Mouse (Mus musculus): ENCODE data around the gene Hspa12a. TPM values are rescaled to one million over a fixed set of nuclear protein-coding genes. Genes with fewer than 3 reads are reported as not detected.

Hspa12a gene
- total and polyA plus RNA-seq, 2 experiments: 1.0 to 1.1 TPM

GRCm38 (mm10) chr19:58918597-58918996 is 24.9 kb downstream of the Hspa12a start:
- no peak overlapping the region for H3K27ac ChIP-seq (replicated peaks; ENCODE audit: insufficient read depth, low read depth, low read length)
- DNase-seq (ENCODE audit: extremely low read depth, low read depth, low spot score): peak; percentile 31
- WGBS: 7% methylated on average over 11 of the region's 11 CpGs

GRCm38 (mm10) chr19:58913301-58913700 is 30.2 kb downstream of the Hspa12a start:
- Histone ChIP-seq H3K79me2 (ENCODE audit: control insufficient read depth, insufficient read depth, low read length) (no peaks in the 10 kb centered on the region), H3K9ac (ENCODE audit: low read depth, low read length) (no peak overlapping the region), H3K4me3 (ENCODE audit: insufficient read depth, low read depth, low read length) (no peak overlapping the region), H3K27ac (replicated peaks; ENCODE audit: insufficient read depth, low read depth, low read length) (no peak overlapping the region), H3K4me1 (ENCODE audit: control insufficient read depth, insufficient read depth, low read length) (peaks cover 1% of the 10 kb centered on the region; the same call in 1 of the 2 replicates), H3K36me3 (ENCODE audit: control insufficient read depth, insufficient read depth, low read length) (no peaks in the 10 kb centered on the region), H3K27me3 (ENCODE audit: control insufficient read depth, insufficient read depth, low read length) (no peaks in the 10 kb centered on the region)
- DNase-seq (ENCODE audit: extremely low read depth, low read depth, low spot score): no peak
- 92% methylated on average over 6 of the region's 6 CpGs for WGBS
- TF ChIP-seq POLR2A (IDR thresholded peaks at IDR 0.05; ENCODE audit: extremely low read depth, insufficient read depth, low read length): no peak
- no peak for TF ChIP-seq CTCF (IDR thresholded peaks at IDR 0.05; ENCODE audit: low read depth, low read length)

More at GRCm38 (mm10) chr19:58918597-58918996, 24.9 kb downstream of the Hspa12a start:
- no peak for TF ChIP-seq POLR2A (IDR thresholded peaks at IDR 0.05; ENCODE audit: extremely low read depth, insufficient read depth, low read length)
- TF ChIP-seq CTCF (IDR thresholded peaks at IDR 0.05; ENCODE audit: low read depth, low read length): peak; percentile 41; the same call in 1 of the 2 replicates
- Histone ChIP-seq H3K27me3 (ENCODE audit: control insufficient read depth, insufficient read depth, low read length) (no peaks in the 10 kb centered on the region), H3K79me2 (ENCODE audit: control insufficient read depth, insufficient read depth, low read length) (no peaks in the 10 kb centered on the region), H3K4me1 (ENCODE audit: control insufficient read depth, insufficient read depth, low read length) (peaks cover 2% of the 10 kb centered on the region; the same call in 1 of the 2 replicates), H3K9ac (ENCODE audit: low read depth, low read length) (peak overlapping the region; percentile 52), H3K36me3 (ENCODE audit: control insufficient read depth, insufficient read depth, low read length) (no peaks in the 10 kb centered on the region), H3K4me3 (ENCODE audit: insufficient read depth, low read depth, low read length) (peak overlapping the region; percentile 62)

- Histone ChIP-seq H3K4me1 (ENCODE audit: control insufficient read depth, insufficient read depth, low read length) (no peaks in the 10 kb centered on the region), H3K36me3 (ENCODE audit: control insufficient read depth, insufficient read depth, low read length) (no peaks in the 10 kb centered on the region), H3K9ac (ENCODE audit: low read depth, low read length) (no peak overlapping the region), H3K27me3 (ENCODE audit: control insufficient read depth, insufficient read depth, low read length) (no peaks in the 10 kb centered on the region), H3K79me2 (ENCODE audit: control insufficient read depth, insufficient read depth, low read length) (no peaks in the 10 kb centered on the region), H3K27ac (replicated peaks; ENCODE audit: insufficient read depth, low read depth, low read length) (no peak overlapping the region), H3K4me3 (ENCODE audit: insufficient read depth, low read depth, low read length) (no peak overlapping the region)
- no peak for TF ChIP-seq POLR2A (IDR thresholded peaks at IDR 0.05; ENCODE audit: extremely low read depth, insufficient read depth, low read length)
- TF ChIP-seq CTCF (IDR thresholded peaks at IDR 0.05; ENCODE audit: low read depth, low read length): peak; percentile 86
- peak; percentile 6 for DNase-seq (ENCODE audit: extremely low read depth, low read depth, low spot score)
- 13% methylated on average over 9 of the region's 9 CpGs for WGBS
Observed at GRCm38 (mm10) chr19:58911386-58911785, 32.1 kb downstream of the Hspa12a start.

- no peak overlapping the region for H3K27ac ChIP-seq (replicated peaks; ENCODE audit: insufficient read depth, low read depth, low read length)
- DNase-seq (ENCODE audit: extremely low read depth, low read depth, low spot score): no peak
- no peaks in the 10 kb centered on the region for H3K79me2 ChIP-seq (ENCODE audit: control insufficient read depth, insufficient read depth, low read length)
- no peaks in the 10 kb centered on the region for H3K36me3 ChIP-seq (ENCODE audit: control insufficient read depth, insufficient read depth, low read length)
- WGBS: 8% methylated on average over 11 of the region's 11 CpGs
- H3K4me1 ChIP-seq (ENCODE audit: control insufficient read depth, insufficient read depth, low read length): no peaks in the 10 kb centered on the region
- TF ChIP-seq POLR2A (IDR thresholded peaks at IDR 0.05; ENCODE audit: extremely low read depth, insufficient read depth, low read length): no peak
- no peak for TF ChIP-seq CTCF (IDR thresholded peaks at IDR 0.05; ENCODE audit: low read depth, low read length)
- no peak overlapping the region for H3K4me3 ChIP-seq (ENCODE audit: insufficient read depth, low read depth, low read length)
- H3K27me3 ChIP-seq (ENCODE audit: control insufficient read depth, insufficient read depth, low read length): no peaks in the 10 kb centered on the region
- no peak overlapping the region for H3K9ac ChIP-seq (ENCODE audit: low read depth, low read length)
Observed at GRCm38 (mm10) chr19:58910941-58911368, 32.5 kb downstream of the Hspa12a start.

GRCm38 (mm10) chr19:58908018-58908417 is 35.4 kb downstream of the Hspa12a start:
- no peak for DNase-seq (ENCODE audit: extremely low read depth, low read depth, low spot score)
- TF ChIP-seq POLR2A (IDR thresholded peaks at IDR 0.05; ENCODE audit: extremely low read depth, insufficient read depth, low read length): no peak
- TF ChIP-seq CTCF (IDR thresholded peaks at IDR 0.05; ENCODE audit: low read depth, low read length): no peak
- H3K9ac ChIP-seq (ENCODE audit: low read depth, low read length): no peak overlapping the region
- no peak overlapping the region for H3K4me3 ChIP-seq (ENCODE audit: insufficient read depth, low read depth, low read length)
- H3K27me3 ChIP-seq (ENCODE audit: control insufficient read depth, insufficient read depth, low read length): no peaks in the 10 kb centered on the region
- no peaks in the 10 kb centered on the region for H3K36me3 ChIP-seq (ENCODE audit: control insufficient read depth, insufficient read depth, low read length)
- no peak overlapping the region for H3K27ac ChIP-seq (replicated peaks; ENCODE audit: insufficient read depth, low read depth, low read length)
- H3K4me1 ChIP-seq (ENCODE audit: control insufficient read depth, insufficient read depth, low read length): no peaks in the 10 kb centered on the region
- 72% methylated on average over 10 of the region's 10 CpGs for WGBS
- H3K79me2 ChIP-seq (ENCODE audit: control insufficient read depth, insufficient read depth, low read length): no peaks in the 10 kb centered on the region

- no peaks in the 10 kb centered on the region for H3K4me1 ChIP-seq (ENCODE audit: control insufficient read depth, insufficient read depth, low read length)
- no peaks in the 10 kb centered on the region for H3K27me3 ChIP-seq (ENCODE audit: control insufficient read depth, insufficient read depth, low read length)
- no peak overlapping the region for H3K27ac ChIP-seq (replicated peaks; ENCODE audit: insufficient read depth, low read depth, low read length)
- H3K79me2 ChIP-seq (ENCODE audit: control insufficient read depth, insufficient read depth, low read length): no peaks in the 10 kb centered on the region
- 64% methylated on average over 9 of the region's 9 CpGs for WGBS
- no peaks in the 10 kb centered on the region for H3K36me3 ChIP-seq (ENCODE audit: control insufficient read depth, insufficient read depth, low read length)
- H3K9ac ChIP-seq (ENCODE audit: low read depth, low read length): no peak overlapping the region
- H3K4me3 ChIP-seq (ENCODE audit: insufficient read depth, low read depth, low read length): no peak overlapping the region
- no peak for DNase-seq (ENCODE audit: extremely low read depth, low read depth, low spot score)
- TF ChIP-seq POLR2A (IDR thresholded peaks at IDR 0.05; ENCODE audit: extremely low read depth, insufficient read depth, low read length): no peak
- TF ChIP-seq CTCF (IDR thresholded peaks at IDR 0.05; ENCODE audit: low read depth, low read length): no peak
Observed at GRCm38 (mm10) chr19:58906685-58907084, 36.8 kb downstream of the Hspa12a start.
